Mouse (Mus musculus): ENCODE measurements around the gene Otop1.

Otop1 gene

GRCm38 (mm10) chr5:38275771-38276170 is at the start of gene Otop1:
Gene Otop1, plus strand, starts transcription at chr5:38275972.
- DNase-seq (ENCODE audit: low spot score in 2 of 2): no peak

DNA sequence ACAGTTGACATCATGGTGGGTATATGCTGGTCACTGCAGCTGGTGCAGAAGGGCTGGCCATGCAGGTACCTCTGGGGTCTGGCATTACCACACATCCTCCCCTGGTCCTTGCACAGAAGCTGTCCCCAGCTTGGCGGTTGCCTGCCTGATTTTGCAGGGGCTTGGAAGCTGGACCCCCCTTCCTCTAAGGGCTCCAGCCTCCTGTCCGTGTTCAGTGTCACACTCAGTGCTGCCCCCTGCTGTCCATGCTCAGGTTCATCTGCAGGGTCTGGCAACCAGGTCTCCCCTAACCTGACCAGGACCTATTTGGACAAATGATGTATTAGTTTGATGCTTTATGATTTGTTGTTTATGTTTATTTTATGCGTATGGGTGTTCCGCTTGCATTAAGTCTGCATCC is 40.4 kb upstream of the Otop1 start:
- no peak for DNase-seq (ENCODE audit: low spot score in 2 of 2)

DNA sequence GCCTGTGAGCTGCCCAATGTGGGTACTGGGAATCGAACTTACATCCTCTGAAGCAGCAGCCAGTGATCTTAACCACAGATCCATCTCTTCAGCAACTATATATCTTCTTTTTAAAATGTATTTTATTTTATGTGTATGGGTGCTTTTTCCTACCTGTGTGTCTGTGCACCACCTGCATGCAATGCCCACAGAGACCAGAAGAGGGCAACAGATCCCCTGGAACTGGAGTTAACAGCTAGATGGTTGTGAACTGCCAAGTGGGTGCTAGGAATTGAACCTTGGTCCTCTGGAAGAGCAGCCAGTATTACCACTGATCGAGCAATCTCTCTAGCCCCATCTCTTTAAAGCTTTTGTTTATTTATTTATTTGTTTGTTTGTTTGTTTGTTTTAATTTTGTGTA is 39.1 kb upstream of the Otop1 start:
- DNase-seq (ENCODE audit: low spot score in 2 of 2): no peak

DNA sequence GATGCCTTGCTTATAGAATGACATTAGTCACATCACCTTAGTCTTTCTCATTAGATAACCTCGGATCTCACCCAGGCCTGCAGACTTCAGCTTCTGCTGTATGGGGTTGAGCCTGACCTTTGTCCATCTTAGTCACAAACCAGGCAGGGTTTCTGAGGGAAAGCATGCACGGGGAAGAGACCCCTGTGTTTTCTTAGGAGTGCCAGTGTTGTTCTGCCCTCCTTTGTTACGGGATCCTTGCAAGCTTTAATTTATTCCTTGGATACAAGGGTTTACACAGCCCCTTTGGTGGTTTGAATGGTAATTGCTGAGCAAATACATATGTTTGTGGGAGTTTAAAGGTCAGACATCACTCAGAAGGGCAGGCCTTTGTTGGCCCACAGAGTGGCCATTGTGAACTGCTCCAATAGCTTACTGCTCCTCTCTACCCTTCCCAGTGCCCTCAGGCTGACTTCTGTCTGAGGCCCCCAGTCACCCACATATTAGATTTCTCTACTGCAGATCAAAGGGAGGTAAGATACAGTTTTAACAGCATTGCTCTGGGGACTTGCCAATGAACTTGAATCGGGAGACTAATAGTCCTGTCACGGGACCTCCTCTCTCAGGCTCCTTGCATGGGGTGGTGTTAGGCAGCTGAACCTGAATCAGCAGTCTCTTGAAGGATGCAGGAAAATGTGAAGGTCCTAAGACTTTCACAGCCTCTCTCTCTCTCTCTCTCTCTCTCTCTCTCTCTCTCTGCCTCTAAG is 34.9 kb upstream of the Otop1 start:
- no peak for DNase-seq (ENCODE audit: low spot score in 2 of 2)

DNA sequence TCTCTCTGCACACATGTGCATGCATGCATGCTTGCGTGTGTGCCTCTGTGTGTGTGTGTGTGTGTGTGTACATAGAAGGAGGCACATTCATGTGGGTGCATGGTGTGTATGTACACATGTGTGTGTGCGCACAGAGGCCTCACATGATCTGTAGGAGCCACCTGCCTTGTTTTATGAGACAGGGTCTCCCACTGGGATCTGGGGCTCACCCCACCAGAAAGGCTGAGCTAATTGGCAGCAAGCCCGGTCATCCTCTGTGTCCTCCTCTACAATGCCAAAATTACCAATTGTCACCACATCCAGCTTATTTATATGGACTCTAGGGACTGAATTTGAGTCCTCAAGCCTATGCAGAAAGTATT is 34.3 kb upstream of the Otop1 start:
- no peak for DNase-seq (ENCODE audit: low spot score in 2 of 2)

DNA sequence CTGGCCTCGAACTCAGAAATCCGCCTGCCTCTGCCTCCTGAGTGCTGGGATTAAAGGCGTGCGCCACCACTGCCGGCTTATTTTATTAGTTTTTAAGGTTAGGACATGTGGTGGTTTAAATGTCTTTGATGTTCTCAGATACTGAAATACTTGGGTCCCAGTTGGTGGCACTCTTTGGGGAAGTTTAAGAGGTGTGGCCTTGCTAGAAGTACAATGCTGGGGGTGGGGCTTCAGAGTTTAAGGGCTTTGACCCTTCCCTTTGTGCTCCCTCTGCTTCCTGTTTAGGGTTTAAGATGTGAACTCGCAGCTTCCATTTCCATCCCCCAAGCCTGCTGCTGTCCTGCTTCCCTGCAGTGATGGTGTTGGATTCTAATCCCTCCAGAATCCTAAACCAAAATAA is 33.8 kb upstream of the Otop1 start:
- DNase-seq (ENCODE audit: low spot score in 2 of 2): no peak

DNA sequence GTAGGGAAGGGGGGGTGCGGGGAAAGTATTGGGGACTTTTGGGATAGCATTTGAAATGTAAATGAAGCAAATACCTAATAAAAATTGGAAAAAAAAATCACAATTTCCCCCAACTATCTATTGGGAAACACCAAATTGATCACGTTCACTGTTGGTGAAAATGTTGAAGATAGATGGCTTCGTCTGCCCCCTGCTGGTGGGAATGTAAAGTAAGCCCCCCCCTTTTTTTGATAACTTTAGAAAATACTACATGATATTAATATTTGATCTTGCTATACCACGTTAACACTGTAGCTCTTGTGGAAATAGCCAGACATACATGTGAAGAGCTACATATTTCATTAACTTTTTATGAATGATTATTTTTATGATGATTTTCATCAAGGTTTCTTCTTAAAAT is 20.6 kb upstream of the Otop1 start:
- no peak for DNase-seq (ENCODE audit: low spot score in 2 of 2)

DNA sequence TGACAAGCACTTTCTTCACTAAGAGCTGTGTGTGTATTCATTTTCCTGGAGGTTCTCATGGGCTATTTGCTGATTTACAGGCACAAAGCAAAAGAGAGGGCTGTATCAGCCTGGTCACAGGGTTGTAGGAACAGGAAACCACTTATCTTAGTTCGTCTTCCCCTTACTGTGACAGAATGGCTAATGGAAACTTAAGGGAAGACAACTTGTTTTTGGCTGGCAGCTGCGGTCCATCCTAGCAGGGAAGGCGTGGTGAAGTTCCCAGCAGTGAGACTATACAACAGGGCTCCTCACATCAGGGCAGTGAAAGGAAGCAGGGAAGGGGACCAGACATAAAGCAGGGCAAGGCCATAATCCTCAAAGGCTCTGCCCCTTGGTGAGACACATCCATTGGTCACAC is 20.1 kb upstream of the Otop1 start:
- no peak for DNase-seq (ENCODE audit: low spot score in 2 of 2)

DNA sequence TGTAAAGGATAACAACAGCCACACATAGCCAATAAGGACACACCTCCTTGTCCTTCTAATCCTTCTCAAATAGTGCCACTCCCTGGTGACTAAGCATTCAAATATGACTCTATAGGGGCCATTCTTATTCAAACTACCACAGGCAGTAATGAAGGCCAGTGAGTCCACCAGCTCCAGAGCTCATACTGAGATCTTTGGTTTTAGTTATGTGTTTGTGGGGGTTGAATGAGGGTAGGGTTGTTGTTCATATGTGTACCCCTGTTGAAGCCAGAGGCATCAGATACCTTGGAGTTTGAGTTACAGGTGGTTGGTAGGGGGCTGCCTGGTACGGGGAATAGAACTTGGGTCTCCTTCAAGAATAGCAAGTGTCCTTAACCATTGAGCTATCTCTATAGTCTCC is 19.2 kb upstream of the Otop1 start:
- no peak for DNase-seq (ENCODE audit: low spot score in 2 of 2)

GRCm38 (mm10) chr5:38258034-38258772 is 17.6 kb upstream of the Otop1 start:
- DNase-seq (ENCODE audit: low spot score in 2 of 2): no peak

DNA sequence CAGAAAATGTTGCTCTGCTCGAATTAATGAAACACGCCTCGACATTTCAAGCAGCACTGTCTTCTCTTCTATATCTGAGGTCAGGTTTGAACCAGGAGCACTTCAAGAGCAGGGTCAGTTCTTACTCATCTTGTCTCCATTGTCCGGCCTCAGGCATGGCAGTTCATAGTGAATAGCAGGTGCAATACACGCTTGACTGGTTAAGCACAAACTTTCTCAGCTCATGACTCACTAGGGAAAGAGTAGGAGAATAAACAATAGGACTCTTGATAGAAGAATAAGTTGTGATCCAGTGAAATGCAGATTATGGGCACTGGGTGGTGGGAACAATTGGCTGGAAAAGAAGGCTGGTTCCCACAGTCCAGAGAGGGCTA is 17.0 kb upstream of the Otop1 start:
- DNase-seq (ENCODE audit: low spot score in 2 of 2): no peak

DNA sequence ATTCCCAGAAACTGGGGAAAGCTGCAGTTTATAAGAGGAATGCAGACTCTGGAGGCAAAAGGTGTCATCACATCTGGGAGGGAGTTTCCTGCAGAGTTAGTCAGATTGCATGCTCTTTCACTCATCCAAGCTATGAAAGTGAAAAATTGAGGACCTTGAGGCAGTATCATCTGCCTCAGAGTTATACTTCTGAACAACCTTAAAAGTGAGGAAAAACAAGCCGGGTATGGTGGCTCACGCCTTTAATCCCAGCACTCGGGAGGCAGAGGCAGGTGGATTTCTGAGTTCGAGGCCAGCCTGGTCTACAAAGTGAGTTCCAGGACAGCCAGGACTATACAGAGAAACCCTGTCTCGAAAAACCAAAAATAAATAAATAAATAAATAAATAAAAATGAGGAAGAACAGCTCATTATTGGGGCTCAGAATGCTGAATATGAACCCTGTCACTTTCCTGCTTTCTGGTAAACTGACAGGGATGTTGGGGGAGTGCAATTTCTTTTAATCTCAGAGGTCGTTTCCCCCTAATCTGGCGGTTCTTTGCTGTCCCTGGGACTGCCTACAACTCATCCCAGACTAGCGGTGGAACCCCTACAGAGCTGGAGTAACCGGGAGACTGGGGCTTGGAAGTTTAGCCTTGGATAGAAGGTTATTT is 16.2 kb upstream of the Otop1 start:
- no peak for DNase-seq (ENCODE audit: low spot score in 2 of 2)

DNA sequence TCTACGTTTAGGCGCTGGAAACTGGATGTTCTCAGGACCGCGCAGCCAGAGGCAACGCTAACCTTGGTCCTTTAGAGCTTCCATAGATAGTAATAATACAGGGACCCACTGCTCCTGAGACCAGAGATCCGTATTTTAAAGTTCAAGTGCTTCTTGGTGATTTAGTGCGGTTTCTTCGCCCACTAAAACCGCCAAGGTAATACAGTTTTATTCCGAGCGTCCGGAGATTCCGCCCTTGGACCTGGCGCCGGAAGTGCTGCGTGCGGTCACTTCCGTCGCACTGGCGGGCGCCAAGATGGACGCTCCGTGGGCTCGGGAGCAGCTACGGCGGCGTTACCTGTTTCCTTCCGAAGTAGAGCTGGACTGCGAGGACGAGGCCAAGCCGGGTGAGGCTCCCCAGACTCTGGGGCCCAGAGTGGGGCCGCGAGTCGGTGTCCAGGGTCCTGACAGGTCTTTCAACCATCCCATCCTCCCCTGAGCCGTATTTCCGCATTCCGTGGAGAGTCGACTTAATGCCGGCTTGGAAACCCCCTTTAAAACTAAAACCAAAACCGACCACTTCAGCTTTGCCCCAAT is 15.6 kb upstream of the Otop1 start, which contains the start of gene Tmem128:
Gene Tmem128, plus strand, starts transcription at position 79 of the 576 bp plus-strand sequence.
- DNase-seq (ENCODE audit: low spot score in 2 of 2): peak; percentile 56

GRCm38 (mm10) chr5:38270942-38271341 is 4.8 kb upstream of the Otop1 start:
- DNase-seq (ENCODE audit: low spot score in 2 of 2): no peak

DNA sequence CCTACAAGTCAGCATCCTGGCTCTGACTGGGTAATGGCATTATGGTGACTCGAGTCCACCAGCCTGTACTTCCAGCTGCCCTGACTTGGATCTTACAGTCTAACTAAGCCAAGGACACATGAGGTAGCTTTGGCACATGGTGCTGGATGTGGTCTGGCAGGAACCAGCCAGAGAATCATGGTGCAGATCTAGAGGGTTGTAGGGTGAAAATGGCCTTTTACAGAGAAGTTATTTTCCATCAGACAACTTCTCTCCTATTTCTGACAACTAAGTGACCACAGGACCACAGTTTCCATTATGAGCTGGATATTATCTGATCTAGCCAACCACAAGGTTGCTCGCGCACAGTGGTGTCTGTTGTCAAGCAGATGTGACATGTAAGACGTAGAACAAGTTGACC is 1.9 kb upstream of the Otop1 start:
- no peak for DNase-seq (ENCODE audit: low spot score in 2 of 2)

DNA sequence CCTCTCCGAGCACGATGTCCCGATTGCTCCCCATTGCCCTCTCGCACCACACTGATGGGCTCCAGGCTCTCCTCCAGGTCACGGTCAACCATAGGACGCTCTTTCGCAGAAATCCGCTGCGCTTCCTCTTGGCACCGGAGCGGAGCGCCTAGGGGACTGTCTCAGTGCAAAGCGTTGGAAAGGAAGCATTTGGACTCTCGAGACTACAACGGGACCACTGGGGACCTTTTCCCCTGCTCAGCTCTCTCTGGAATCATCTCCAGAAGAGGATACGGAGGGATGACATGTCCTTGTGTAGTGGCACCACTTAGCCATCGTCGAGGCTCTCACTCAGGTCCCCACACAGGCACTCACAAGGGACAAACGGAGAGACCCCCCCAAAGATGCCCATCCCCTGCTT is 679 bp downstream of the Otop1 start:
- DNase-seq (ENCODE audit: low spot score in 2 of 2): no peak

DNA sequence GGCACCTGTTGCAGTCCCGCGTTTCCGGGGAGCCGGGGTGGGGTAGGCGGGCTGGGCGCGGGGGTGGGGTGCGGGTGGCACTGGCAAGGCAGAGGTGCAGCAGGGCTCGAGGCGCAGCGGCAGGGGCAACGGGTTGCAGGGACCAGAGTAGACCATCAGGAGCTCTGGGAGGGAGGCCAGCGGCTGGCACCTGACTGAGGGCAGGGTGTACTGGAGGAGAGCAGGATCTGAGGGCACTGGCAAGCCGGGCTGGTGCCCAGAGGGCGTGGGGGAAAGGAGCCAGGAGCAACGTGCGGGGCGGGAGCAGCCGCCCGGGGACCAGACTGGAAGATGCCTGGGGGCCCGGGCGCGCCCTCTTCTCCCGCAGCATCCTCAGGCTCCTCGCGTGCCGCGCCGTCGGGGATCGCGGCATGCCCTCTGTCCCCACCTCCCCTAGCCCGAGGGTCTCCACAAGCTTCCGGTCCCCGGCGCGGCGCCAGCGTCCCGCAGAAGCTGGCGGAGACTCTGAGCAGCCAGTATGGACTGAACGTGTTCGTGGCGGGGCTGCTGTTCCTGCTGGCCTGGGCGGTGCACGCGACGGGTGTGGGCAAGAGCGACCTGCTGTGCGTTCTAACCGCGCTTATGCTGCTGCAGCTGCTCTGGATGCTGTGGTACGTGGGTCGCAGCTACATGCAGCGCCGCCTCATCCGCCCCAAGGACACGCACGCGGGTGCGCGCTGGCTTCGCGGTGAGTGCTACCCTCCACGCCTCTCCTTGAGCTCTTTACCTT is 1.5 kb downstream of the Otop1 start:
- DNase-seq (ENCODE audit: low spot score in 2 of 2): no peak

DNA sequence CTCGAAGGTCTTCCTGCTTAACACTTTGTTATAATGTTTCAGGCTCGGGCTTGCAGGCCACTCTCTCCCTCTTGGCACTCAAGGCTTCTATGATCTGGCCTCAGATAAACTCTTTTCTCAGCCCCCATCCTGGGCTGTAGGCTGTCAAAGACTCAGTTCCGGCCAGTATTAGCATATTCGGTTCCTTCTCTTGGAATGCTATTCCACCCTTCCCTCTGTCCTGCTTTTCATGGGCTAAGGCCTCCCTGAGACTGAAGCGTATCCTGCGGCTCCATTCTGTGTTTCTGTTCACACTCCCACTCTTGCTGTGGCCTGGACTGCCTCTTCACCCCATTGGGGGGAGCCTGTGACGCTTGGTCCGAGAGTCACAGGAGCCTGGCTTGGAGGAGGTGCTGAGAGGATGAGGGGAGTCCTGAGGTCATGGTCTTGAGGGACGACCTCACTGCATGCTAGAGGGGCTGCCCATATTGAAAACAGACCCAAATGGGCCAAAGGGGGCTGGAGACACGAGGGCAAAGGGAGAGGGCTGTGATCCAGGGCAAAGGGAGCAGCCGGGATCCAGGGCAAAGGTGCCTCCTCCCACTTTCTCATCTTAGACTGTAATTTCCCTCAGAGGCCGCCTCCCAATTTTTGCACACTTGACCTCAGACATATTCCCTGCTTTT is 2.3 kb downstream of the Otop1 start:
- no peak for DNase-seq (ENCODE audit: low spot score in 2 of 2)

DNA sequence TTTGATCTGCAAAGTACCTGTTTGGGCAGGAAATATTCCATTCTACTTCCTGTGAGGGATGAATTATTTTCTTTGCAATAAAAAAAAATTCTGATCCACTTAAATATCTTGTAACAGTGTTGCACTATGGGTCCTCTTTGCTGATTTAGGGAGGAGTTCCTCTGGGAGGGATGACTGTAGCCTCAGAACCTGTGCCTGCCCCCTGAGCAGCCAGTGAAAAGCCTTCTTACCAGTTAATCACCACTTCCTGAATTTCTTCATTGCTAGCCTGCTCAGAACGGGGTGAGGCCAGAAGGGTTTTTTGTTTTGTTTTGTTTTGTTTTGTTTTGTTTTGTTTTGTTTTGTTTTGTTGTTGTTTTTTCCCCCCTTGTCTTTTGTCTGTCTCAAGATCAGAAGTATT is 4.3 kb downstream of the Otop1 start:
- no peak for DNase-seq (ENCODE audit: low spot score in 2 of 2)

GRCm38 (mm10) chr5:38285724-38286123 is 10.0 kb downstream of the Otop1 start:
- DNase-seq (ENCODE audit: low spot score in 2 of 2): no peak

- no peak for DNase-seq (ENCODE audit: low spot score in 2 of 2)
These were observed 12.7 kb downstream of the Otop1 start for GRCm38 (mm10) chr5:38288476-38288875.

Data from frontal cortex, postnatal 25 days (tissue).